Mouse (Mus musculus) CH12.LX (cell line): ENCODE results near the gene Dnah17. TPM values are rescaled to one million over a fixed set of nuclear protein-coding genes. Genes with fewer than 3 reads are reported as not detected.

Experiments used
- DNase-seq: peaks from one replicate; pipeline ENCODE4 v3.0.0-alpha.2; 2013; ENCODE audit errors: extremely low read depth
- H3K27ac ChIP-seq: 2 replicates; pipeline ENCODE4 v1.5.1; 2012; ENCODE audit warnings: low read depth, mild to moderate bottlenecking, control low read depth, moderate library complexity; ENCODE audit not compliant: insufficient read depth
- H3K27me3 ChIP-seq: replicated peaks from 2 replicates; pipeline ENCODE3; 2012; ENCODE audit warnings: inconsistent platforms
- H3K36me3 ChIP-seq, 2 experiments: replicated peaks in 1 of 2; 2 replicates each; pipeline versions ENCODE3 to v1.6.1; 2012; ENCODE audit warnings: inconsistent platforms in 1 of 2, low read length in 1 of 2, mild to moderate bottlenecking in 1 of 2, mixed read lengths in 1 of 2, moderate library complexity in 1 of 2; ENCODE audit not compliant: control insufficient read depth in 1 of 2, insufficient read depth in 1 of 2
- H3K4me1 ChIP-seq, 2 experiments: 2 replicates each; pipeline ENCODE4 v1.6.1; 2012; ENCODE audit warnings: inconsistent platforms in 1 of 2, moderate library complexity in 1 of 2; ENCODE audit not compliant: insufficient read depth in 2 of 2, control insufficient read depth in 1 of 2
- H3K4me2 ChIP-seq: 2 replicates; pipeline ENCODE4 v1.6.1; 2012; ENCODE audit warnings: low read depth, mild to moderate bottlenecking, control low read depth; ENCODE audit not compliant: poor library complexity, insufficient read depth, severe bottlenecking
- H3K4me3 ChIP-seq, 3 experiments: fragments of 150-350 bp in 1 of 3; sonication (generic) in 1 of 3; replicated peaks in 1 of 3; 2 replicates each; pipeline versions ENCODE3 to v1.5.1; 2011 to 2012; ENCODE audit warnings: low read depth in 2 of 3, low read length in 2 of 3, mild to moderate bottlenecking in 2 of 3, moderate library complexity in 2 of 3, control low read depth in 1 of 3, improper control_type of control experiment in 1 of 3, inconsistent platforms in 1 of 3, mixed read lengths in 1 of 3; ENCODE audit not compliant: poor library complexity in 1 of 3
- H3K79me2 ChIP-seq: replicated peaks from 2 replicates; pipeline ENCODE4 v1.6.1; 2012; ENCODE audit warnings: mild to moderate bottlenecking, moderate library complexity; ENCODE audit not compliant: control insufficient read depth, poor library complexity, insufficient read depth, severe bottlenecking; ENCODE audit errors: extremely low read depth
- H3K9ac ChIP-seq: 2 replicates; pipeline ENCODE4 v1.6.1; 2012; ENCODE audit warnings: low read depth, mild to moderate bottlenecking, control low read depth, moderate library complexity; ENCODE audit not compliant: insufficient read depth
- H3K9me3 ChIP-seq: replicated peaks from 2 replicates; pipeline ENCODE3; 2012; ENCODE audit warnings: low read length, inconsistent platforms, mixed read lengths
- BHLHE40 ChIP-seq: IDR thresholded peaks from 2 replicates; pipeline ENCODE4 v1.6.1; 2011; ENCODE audit warnings: mild to moderate bottlenecking, low read depth, low read length, improper control_type of control experiment
- CHD2 ChIP-seq: IDR thresholded peaks from 2 replicates; pipeline ENCODE4 v1.6.1; 2011; ENCODE audit warnings: low read length, improper control_type of control experiment
- E2F4 ChIP-seq: IDR thresholded peaks from 2 replicates; pipeline ENCODE4 v1.6.1; 2011; ENCODE audit warnings: low read depth, low read length, improper control_type of control experiment; ENCODE audit not compliant: insufficient replicate concordance
- ELF1 ChIP-seq: IDR thresholded peaks from 2 replicates; pipeline ENCODE4 v1.6.1; 2014; ENCODE audit warnings: low read depth, mild to moderate bottlenecking, inconsistent platforms, low read length, improper control_type of control experiment
- EP300 ChIP-seq: IDR thresholded peaks from 2 replicates; pipeline ENCODE4 v1.6.1; 2011; ENCODE audit warnings: low read length, improper control_type of control experiment
- ETS1 ChIP-seq: conservative IDR thresholded peaks from 2 replicates; pipeline ENCODE4 v1.6.1; 2012; ENCODE audit warnings: low read depth, mild to moderate bottlenecking, inconsistent platforms, low read length, improper control_type of control experiment, moderate library complexity
- GABPA ChIP-seq: IDR thresholded peaks from 2 replicates; pipeline ENCODE4 v1.6.1; 2012; ENCODE audit warnings: low read depth, low read length, improper control_type of control experiment, inconsistent platforms; ENCODE audit not compliant: insufficient replicate concordance
- HCFC1 ChIP-seq: IDR thresholded peaks from 2 replicates; pipeline ENCODE4 v1.6.1; 2012; ENCODE audit warnings: low read depth, mild to moderate bottlenecking, inconsistent platforms, low read length, improper control_type of control experiment
- IRF4 ChIP-seq: IDR thresholded peaks from 2 replicates; pipeline ENCODE4 v1.6.1; 2014; ENCODE audit warnings: low read depth, mild to moderate bottlenecking, inconsistent platforms, low read length, improper control_type of control experiment
- JUN ChIP-seq: IDR thresholded peaks from 2 replicates; pipeline ENCODE4 v1.6.1; 2011; ENCODE audit warnings: low read depth, mild to moderate bottlenecking, low read length, improper control_type of control experiment, moderate library complexity; ENCODE audit not compliant: insufficient read depth
- JUND ChIP-seq: conservative IDR thresholded peaks from 2 replicates; pipeline ENCODE4 v1.6.1; 2011; ENCODE audit warnings: low read depth, low read length, improper control_type of control experiment
- KAT2A ChIP-seq: IDR thresholded peaks from 2 replicates; pipeline ENCODE4 v1.6.1; 2012; ENCODE audit warnings: low read length, improper control_type of control experiment, inconsistent platforms; ENCODE audit not compliant: insufficient replicate concordance
- MAFK ChIP-seq: IDR thresholded peaks from 2 replicates; pipeline ENCODE4 v1.6.1; 2011; ENCODE audit warnings: low read length, improper control_type of control experiment; ENCODE audit not compliant: insufficient replicate concordance
- MAX ChIP-seq: IDR thresholded peaks from 2 replicates; pipeline ENCODE4 v1.6.1; 2011; ENCODE audit warnings: low read length, improper control_type of control experiment
- MEF2A ChIP-seq: IDR thresholded peaks from 2 replicates; pipeline ENCODE4 v1.6.1; 2014; ENCODE audit warnings: low read depth, mild to moderate bottlenecking, inconsistent platforms, low read length, improper control_type of control experiment, borderline replicate concordance
- MXI1 ChIP-seq: IDR thresholded peaks from 2 replicates; pipeline ENCODE4 v1.6.1; 2011; ENCODE audit warnings: mild to moderate bottlenecking, low read depth, low read length, improper control_type of control experiment
- MYC ChIP-seq: IDR thresholded peaks from 2 replicates; pipeline ENCODE4 v1.6.1; 2011; ENCODE audit warnings: low read depth, mild to moderate bottlenecking, improper control_type of control experiment, low read length
- NELFE ChIP-seq: IDR thresholded peaks from 2 replicates; pipeline ENCODE4 v1.6.1; 2011; ENCODE audit warnings: low read depth, low read length, improper control_type of control experiment
- PAX5 ChIP-seq: IDR thresholded peaks from 2 replicates; pipeline ENCODE4 v1.6.1; 2012; ENCODE audit warnings: low read length, inconsistent platforms, mixed read lengths
- POLR2A ChIP-seq: IDR thresholded peaks from 2 replicates; pipeline ENCODE4 v1.6.1; 2011; ENCODE audit warnings: low read depth, mild to moderate bottlenecking, improper control_type of control experiment, low read length
- RAD21 ChIP-seq: IDR thresholded peaks from 2 replicates; pipeline ENCODE4 v1.6.1; 2011; ENCODE audit warnings: low read depth, mild to moderate bottlenecking, low read length, improper control_type of control experiment, moderate library complexity
- RCOR1 ChIP-seq: conservative IDR thresholded peaks from 2 replicates; pipeline ENCODE4 v1.6.1; 2012; ENCODE audit warnings: low read depth, mild to moderate bottlenecking, inconsistent platforms, low read length, improper control_type of control experiment
- SIN3A ChIP-seq: IDR thresholded peaks from 2 replicates; pipeline ENCODE4 v1.6.1; 2012; ENCODE audit warnings: low read length, improper control_type of control experiment, inconsistent platforms
- TCF12 ChIP-seq: IDR thresholded peaks from 2 replicates; pipeline ENCODE4 v1.6.1; 2014; ENCODE audit warnings: low read depth, mild to moderate bottlenecking, inconsistent platforms, low read length, improper control_type of control experiment
- UBTF ChIP-seq: IDR thresholded peaks from 2 replicates; pipeline ENCODE4 v1.6.1; 2012; ENCODE audit warnings: low read depth, mild to moderate bottlenecking, inconsistent platforms, low read length, improper control_type of control experiment, moderate library complexity
- USF1 ChIP-seq: IDR thresholded peaks from 2 replicates; pipeline ENCODE4 v1.6.1; 2014; ENCODE audit warnings: low read depth, mild to moderate bottlenecking, inconsistent platforms, low read length, improper control_type of control experiment
- ZC3H11A ChIP-seq: IDR thresholded peaks from 2 replicates; pipeline ENCODE4 v1.6.1; 2012; ENCODE audit warnings: low read depth, mild to moderate bottlenecking, inconsistent platforms, low read length, improper control_type of control experiment
- ZNF384 ChIP-seq: IDR thresholded peaks from 2 replicates; pipeline ENCODE4 v1.6.1; 2012; ENCODE audit warnings: low read depth, low read length, improper control_type of control experiment, inconsistent platforms
- dilution Hi-C: fragments of 300-500 bp; cut with MboI; formaldehyde crosslinking; loops from 2 replicates; pipeline ENCODE4 v1.14.3; 2020; ENCODE audit warnings: low sequenced_read_pairs; ENCODE audit not compliant: extremely low pct_unique_long_range_greater_than_20kb, extremely low pct_ligation_motif_present
- in situ Hi-C: fragments of 300-500 bp; cut with MboI; formaldehyde crosslinking; loops from 3 replicates; pipeline ENCODE4 v1.14.3; 2019; ENCODE audit warnings: low sequenced_read_pairs, low pct_ligation_motif_present, low pct_unique_long_range_greater_than_20kb, mixed read lengths
- polyA plus RNA-seq: library from polyadenylated mRNA; unstranded; fragments of >175 nt; gene quantifications from 2 replicates; pipeline ENCODE4 v1.2.1, GENCODE M21; 2012; ENCODE audit warnings: low read depth; ENCODE audit not compliant: insufficient read length
- total RNA-seq, 2 experiments: library from RNA; depleted of rRNA; stranded (reverse); fragments of 300-350 nt in 1 of 2; fragments of >200 nt in 1 of 2; gene quantifications; 2 replicates each; pipeline ENCODE4 v1.2.3; 2012 to 2014

Dnah17 gene
- total and polyA plus RNA-seq, 3 experiments: 0.08 to 0.23 TPM; not detected in 1

GRCm38 (mm10) chr11:118156480-118157060, 26.1 kb upstream of the Dnah17 start:
- Histone ChIP-seq H3K9ac (no peak overlapping the region), H3K4me2 (peak overlapping the region; percentile 35; the same call in 1 of the 2 replicates), H3K4me1 (peaks cover 21 to 65% of the 10 kb centered on the region in 2 experiments), H3K36me3 (peaks cover 4 to 22% of the 10 kb centered on the region in 2 experiments), H3K4me3 (no peak overlapping the region), H3K9me3 (peaks cover 13% of the 10 kb centered on the region), H3K27ac (no peak overlapping the region), H3K79me2 (no peaks in the 10 kb centered on the region), H3K27me3 (no peaks in the 10 kb centered on the region)
- TF ChIP-seq JUN: peak; percentile 53
- no peak; the same call in 1 of the 2 replicates for TF ChIP-seq RAD21
- peak; percentile 55 for TF ChIP-seq JUND
- no peak for TF ChIP-seq ZC3H11A
- no peak for TF ChIP-seq UBTF
- peak; percentile 75; the same call in 1 of the 2 replicates for TF ChIP-seq SIN3A
- peak; percentile 91 for TF ChIP-seq MEF2A
- peak; percentile 75 for TF ChIP-seq MAX
- TF ChIP-seq HCFC1: no peak; the same call in 1 of the 2 replicates
- peak; percentile 52; the same call in 1 of the 2 replicates for TF ChIP-seq RCOR1
- TF ChIP-seq ZNF384: no peak; the same call in 1 of the 2 replicates
- TF ChIP-seq KAT2A: peak; percentile 80; the same call in 1 of the 2 replicates
- TF ChIP-seq MAFK: peak; percentile 73; the same call in 1 of the 2 replicates
- TF ChIP-seq ETS1: peak; percentile 93
- peak; percentile 80 for TF ChIP-seq IRF4
- TF ChIP-seq E2F4: no peak
- peak; percentile 83 for TF ChIP-seq BHLHE40
- no peak for TF ChIP-seq PAX5
- peak; percentile 29; the same call in 1 of the 2 replicates for TF ChIP-seq ELF1
- TF ChIP-seq USF1: no peak
- peak; percentile 40; the same call in 1 of the 2 replicates for TF ChIP-seq CHD2
- TF ChIP-seq GABPA: no peak
- TF ChIP-seq POLR2A: no peak
- TF ChIP-seq NELFE: no peak; the same call in 1 of the 2 replicates
- peak; percentile 60 for TF ChIP-seq MXI1
- peak; percentile 65; the same call in 1 of the 2 replicates for TF ChIP-seq MYC
- TF ChIP-seq TCF12: peak; percentile 81; the same call in 1 of the 2 replicates
- TF ChIP-seq EP300: peak; percentile 87
- DNase-seq: peak; percentile 94
- in situ Hi-C loops (loop anchor here (5.0 kb wide), 1 partner anchor 46 kb away; no protein-coding TSS in a partner anchor), dilution Hi-C loops (no loop called here)
